Mouse (Mus musculus) cerebellum, adult 2 months (tissue): Measurements from ENCODE around the gene Ids.

Source experiments
- CTCF ChIP-seq: fragments of 200-500 bp; IDR thresholded peaks from 2 replicates; pipeline ENCODE4 v1.5.1; 2011; ENCODE audit warnings: low read depth, mild to moderate bottlenecking, control low read depth, low read length, moderate library complexity, borderline replicate concordance; ENCODE audit not compliant: insufficient read depth
- POLR2A ChIP-seq: fragments of 200-500 bp; IDR thresholded peaks from 2 replicates; pipeline ENCODE4 v1.6.1; 2011; ENCODE audit warnings: low read length, control low read depth, borderline replicate concordance; ENCODE audit not compliant: insufficient read depth

DNA sequence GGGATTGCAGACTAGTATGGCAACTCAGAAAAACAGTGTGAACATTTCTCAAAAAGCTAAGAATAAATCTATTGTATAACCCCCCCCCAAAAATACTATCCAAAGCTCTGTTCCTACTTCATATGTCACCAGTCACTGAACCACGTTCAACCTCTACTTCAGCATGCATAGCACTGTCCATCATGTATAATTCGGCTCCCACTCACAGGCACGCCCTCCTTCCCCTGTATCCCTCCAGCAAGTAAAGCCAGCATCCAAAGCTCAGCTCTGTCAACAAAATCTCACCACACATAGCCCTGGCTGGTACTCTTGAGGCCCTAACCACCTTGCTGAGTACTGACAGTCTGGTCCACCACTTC is 20.0 kb upstream of the Ids start:
- TF ChIP-seq CTCF (no peak), POLR2A (no peak)
